Mouse (Mus musculus): ENCODE measurements around the gene Nlrc4.

DNA sequence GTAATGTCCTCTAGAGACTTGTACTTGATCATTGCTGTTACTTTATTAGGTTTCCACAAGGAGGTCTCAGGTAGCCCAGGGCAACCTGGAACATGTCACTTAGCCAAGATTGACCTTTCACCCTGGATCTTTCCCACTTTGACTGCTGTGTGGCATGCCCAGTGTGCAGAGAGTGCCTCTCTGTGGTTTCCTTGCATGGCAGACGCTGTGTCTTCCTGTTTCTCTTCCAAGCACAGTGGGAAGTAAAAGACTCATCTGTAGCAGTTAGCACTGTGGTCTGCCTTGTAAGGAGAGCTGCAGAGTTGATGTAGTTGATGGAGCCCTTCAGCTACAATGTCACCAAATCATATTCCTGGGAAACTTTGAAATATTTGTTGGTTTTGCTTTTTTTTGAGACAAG, 44.3 kb downstream of the Nlrc4 start:
- no peak for TF ChIP-seq POLR2A (IDR thresholded peaks at IDR 0.05; ENCODE audit: borderline replicate concordance, low read depth, low read length)
- no peak for TF ChIP-seq CTCF (IDR thresholded peaks at IDR 0.05; ENCODE audit: low read depth, low read length)

Measured in bone marrow macrophage, adult 2 months (primary cell).